Mouse (Mus musculus) lung, embryonic 15.5 days (tissue): ENCODE results near the gene Ercc1. TPM values are rescaled to one million over a fixed set of nuclear protein-coding genes. Genes with fewer than 3 reads are reported as not detected.
A peak's percentile ranks its signal among the peaks of the same experiment; 100 is the strongest.

Experiments used
- ATAC-seq: fragments of 200-750 bp; cut with Nextera tagmentation; 2 replicates; pipeline ENCODE4 v1.8.0; 2017; ENCODE audit warnings: moderate number of reproducible peaks, borderline replicate concordance; ENCODE audit not compliant: low FRiP score, low TSS enrichment; ENCODE audit errors: extremely low read depth
- H3K27ac ChIP-seq: fragments of 300-500 bp; sonication (generic); 2 replicates; pipeline ENCODE4 v1.5.1; 2015; ENCODE audit warnings: moderate library complexity, mild to moderate bottlenecking, inconsistent platforms
- H3K27me3 ChIP-seq: fragments of 300-500 bp; sonication (generic); 2 replicates; pipeline ENCODE4 v1.6.1; 2015; ENCODE audit warnings: inconsistent platforms
- H3K36me3 ChIP-seq: fragments of 300-500 bp; sonication (generic); 2 replicates; pipeline ENCODE4 v1.6.1; 2015; ENCODE audit warnings: inconsistent platforms
- H3K4me1 ChIP-seq: fragments of 300-500 bp; sonication (generic); 2 replicates; pipeline ENCODE4 v1.6.1; 2015; ENCODE audit warnings: inconsistent platforms
- H3K4me2 ChIP-seq: fragments of 300-500 bp; sonication (generic); 2 replicates; pipeline ENCODE4 v1.6.1; 2015; ENCODE audit warnings: inconsistent platforms, mild to moderate bottlenecking, moderate library complexity
- H3K4me3 ChIP-seq: fragments of 300-500 bp; sonication (generic); 2 replicates; pipeline ENCODE4 v1.5.1; 2015; ENCODE audit warnings: mild to moderate bottlenecking, inconsistent platforms
- H3K9ac ChIP-seq: fragments of 300-500 bp; sonication (generic); 2 replicates; pipeline ENCODE4 v1.6.1; 2015; ENCODE audit warnings: inconsistent platforms
- H3K9me3 ChIP-seq: fragments of 300-500 bp; sonication (generic); 2 replicates; pipeline ENCODE4 v1.6.1; 2016; ENCODE audit warnings: inconsistent platforms
- WGBS: fragments of 180-500 bp; shearing (Covaris S2); methylation state at CpG from one replicate; pipeline ENCODE4 v1.1.7; 2015; 5-methylcytosine and 5-hydroxymethylcytosine counted together
- polyA plus RNA-seq: library from polyadenylated mRNA; unstranded; fragments of >200 nt; fragmentation: Nextera tagmentation; extraction: Ambion mirVana; gene quantifications from 2 replicates; pipeline ENCODE4 v1.2.1, GENCODE M21; 2015

The Ercc1 gene
- polyA plus RNA-seq, 1 experiment from 2014 or later = 86.4 TPM

GRCm38 (mm10) chr7:19304501-19305412 lies 39.8 kb upstream of the Ercc1 start:
- WGBS = 2% methylated on average over 48 of the region's 48 CpGs
- H3K4me2 ChIP-seq = peak overlapping the region; percentile 54
- H3K27me3 ChIP-seq = peaks cover 63% of the 10 kb centered on the region
- H3K4me1 ChIP-seq = peaks cover 31% of the 10 kb centered on the region
- no peak overlapping the region for H3K27ac ChIP-seq
- no peaks in the 10 kb centered on the region for H3K36me3 ChIP-seq
- peak overlapping the region; percentile 33 for H3K4me3 ChIP-seq
- ATAC-seq = no peak
- H3K9me3 ChIP-seq = no peaks in the 10 kb centered on the region
- peak overlapping the region; percentile 19; the same call in 1 of the 2 replicates for H3K9ac ChIP-seq

- ATAC-seq = no peak
- Histone ChIP-seq H3K9me3 (no peaks in the 10 kb centered on the region), H3K27ac (no peak overlapping the region), H3K4me3 (0 out of 2 replicates have a peak overlapping the region, but pooled peaks have one; percentile 33), H3K4me2 (no peak overlapping the region), H3K27me3 (peaks cover 63% of the 10 kb centered on the region), H3K36me3 (no peaks in the 10 kb centered on the region), H3K9ac (no peak overlapping the region), H3K4me1 (peaks cover 33% of the 10 kb centered on the region)
- 9% methylated on average over 6 of the region's 6 CpGs for WGBS
Measured at GRCm38 (mm10) chr7:19305413-19305735, 39.2 kb upstream of the Ercc1 start.

GRCm38 (mm10) chr7:19305796-19306765 lies 38.5 kb upstream of the Ercc1 start:
- WGBS = 47% methylated on average over 16 of the region's 16 CpGs
- Histone ChIP-seq H3K36me3 (no peaks in the 10 kb centered on the region), H3K9ac (no peak overlapping the region), H3K4me1 (peaks cover 36% of the 10 kb centered on the region), H3K4me3 (no peak overlapping the region), H3K27ac (no peak overlapping the region), H3K4me2 (no peak overlapping the region), H3K27me3 (peaks cover 63% of the 10 kb centered on the region), H3K9me3 (no peaks in the 10 kb centered on the region)
- no peak for ATAC-seq

GRCm38 (mm10) chr7:19306819-19307738 lies 37.5 kb upstream of the Ercc1 start:
- ATAC-seq = no peak
- Histone ChIP-seq H3K4me1 (peaks cover 27% of the 10 kb centered on the region), H3K9me3 (no peaks in the 10 kb centered on the region), H3K4me2 (peak overlapping the region; percentile 98), H3K4me3 (no peak overlapping the region), H3K9ac (0 out of 2 replicates have a peak overlapping the region, but pooled peaks have one; percentile 44), H3K36me3 (no peaks in the 10 kb centered on the region), H3K27me3 (peaks cover 56% of the 10 kb centered on the region), H3K27ac (no peak overlapping the region)
- WGBS = 59% methylated on average over 25 of the region's 25 CpGs

- WGBS = under 1% methylated on average over 18 of the region's 18 CpGs
- Histone ChIP-seq H3K4me3 (peak overlapping the region; percentile 74), H3K36me3 (no peaks in the 10 kb centered on the region), H3K9me3 (no peaks in the 10 kb centered on the region), H3K27me3 (peaks cover 48% of the 10 kb centered on the region), H3K4me1 (peaks cover 26% of the 10 kb centered on the region), H3K27ac (peak overlapping the region; percentile 71), H3K4me2 (peak overlapping the region; percentile 98), H3K9ac (peak overlapping the region; percentile 44)
- peak; percentile 63 for ATAC-seq
Measured at GRCm38 (mm10) chr7:19307739-19308453, 36.7 kb upstream of the Ercc1 start.

GRCm38 (mm10) chr7:19308454-19309277 lies 35.9 kb upstream of the Ercc1 start:
- under 1% methylated on average over 58 of the region's 58 CpGs for WGBS
- Histone ChIP-seq H3K4me2 (peak overlapping the region; percentile 98), H3K27me3 (peaks cover 40% of the 10 kb centered on the region), H3K36me3 (no peaks in the 10 kb centered on the region), H3K27ac (peak overlapping the region; percentile 71), H3K4me1 (peaks cover 24% of the 10 kb centered on the region), H3K9ac (peak overlapping the region; percentile 44), H3K9me3 (no peaks in the 10 kb centered on the region), H3K4me3 (peak overlapping the region; percentile 74)
- peak; percentile 87 for ATAC-seq

- Histone ChIP-seq H3K9ac (peak overlapping the region; percentile 33), H3K36me3 (no peaks in the 10 kb centered on the region), H3K27me3 (peaks cover 36% of the 10 kb centered on the region), H3K4me1 (peaks cover 16% of the 10 kb centered on the region), H3K4me2 (peak overlapping the region; percentile 98), H3K27ac (no peak overlapping the region), H3K9me3 (no peaks in the 10 kb centered on the region), H3K4me3 (peak overlapping the region; percentile 74)
- no peak for ATAC-seq
- under 1% methylated on average over 48 of the region's 48 CpGs for WGBS
Measured at GRCm38 (mm10) chr7:19309278-19309883, 35.2 kb upstream of the Ercc1 start.

GRCm38 (mm10) chr7:19309884-19310641 lies 34.5 kb upstream of the Ercc1 start, which contains the start of gene Fosb:
Fosb (minus strand) TSS chr7:19310051.
- no peaks in the 10 kb centered on the region for H3K36me3 ChIP-seq
- H3K27me3 ChIP-seq = peaks cover 32% of the 10 kb centered on the region
- WGBS = under 1% methylated on average over 49 of the region's 49 CpGs
- H3K4me2 ChIP-seq = peak within 1 kb of the TSS; percentile 98
- H3K9ac ChIP-seq = peak within 1 kb of the TSS; percentile 51
- peak; percentile 85 for ATAC-seq
- peaks cover 10% of the 10 kb centered on the region for H3K4me1 ChIP-seq
- H3K27ac ChIP-seq = no peak within 1 kb of the TSS; the same call in 1 of the 2 replicates
- peak within 1 kb of the TSS; percentile 74 for H3K4me3 ChIP-seq
- H3K9me3 ChIP-seq = no peaks in the 10 kb centered on the region

GRCm38 (mm10) chr7:19311991-19312390 lies 32.6 kb upstream of the Ercc1 start:
- 28% methylated on average over 4 of the region's 4 CpGs for WGBS
- Histone ChIP-seq H3K27me3 (peaks cover 12% of the 10 kb centered on the region), H3K9me3 (no peaks in the 10 kb centered on the region), H3K4me1 (peaks cover 9% of the 10 kb centered on the region), H3K9ac (no peak overlapping the region), H3K36me3 (no peaks in the 10 kb centered on the region), H3K4me3 (no peak overlapping the region), H3K4me2 (no peak overlapping the region), H3K27ac (no peak overlapping the region)
- ATAC-seq = no peak
